Mouse (Mus musculus): ENCODE data around the gene Dpf2.
A peak's percentile ranks its signal among the peaks of the same experiment; 100 is the strongest.

- peak; percentile 59 for TF ChIP-seq CTCF (IDR thresholded peaks at IDR 0.05; ENCODE audit: insufficient read depth, low read length)
- TF ChIP-seq POLR2A (IDR thresholded peaks at IDR 0.05; ENCODE audit: borderline replicate concordance, extremely low read depth, low read depth, low read length) = no peak
Measured at GRCm38 (mm10) chr19:5956685-5957084, 43.9 kb upstream of the Dpf2 start.
